Mouse (Mus musculus) layer of hippocampus, adult 9-10 months (tissue): ENCODE measurements around the gene Atp5f1.
A peak's percentile ranks its signal among the peaks of the same experiment; 100 is the strongest.
"Not testable (repeated sequence)": the region's sequence is repeated elsewhere in the genome, so short reads cannot be mapped to it uniquely, and the experiment has no call there.

Experiments used
- DNase-seq: peaks from one replicate; pipeline ENCODE4 v3.0.0; 2022; ENCODE audit warnings: low spot score

Atp5f1 gene

GRCm38 (mm10) chr3:105959999-105960398, at the start of gene Atp5f1:
TSS of gene Atp5f1 (minus strand) at chr3:105960099.
- no peak for DNase-seq

- not testable (repeated sequence) for DNase-seq
Measured at GRCm38 (mm10) chr3:106003360-106003759, 43.5 kb upstream of the Atp5f1 start.

- no peak for DNase-seq
Measured at GRCm38 (mm10) chr3:106001416-106002370, 41.8 kb upstream of the Atp5f1 start.

GRCm38 (mm10) chr3:106000707-106001375, 40.9 kb upstream of the Atp5f1 start:
- no peak for DNase-seq

GRCm38 (mm10) chr3:105994730-105995129, 34.8 kb upstream of the Atp5f1 start:
- no peak for DNase-seq

DNA sequence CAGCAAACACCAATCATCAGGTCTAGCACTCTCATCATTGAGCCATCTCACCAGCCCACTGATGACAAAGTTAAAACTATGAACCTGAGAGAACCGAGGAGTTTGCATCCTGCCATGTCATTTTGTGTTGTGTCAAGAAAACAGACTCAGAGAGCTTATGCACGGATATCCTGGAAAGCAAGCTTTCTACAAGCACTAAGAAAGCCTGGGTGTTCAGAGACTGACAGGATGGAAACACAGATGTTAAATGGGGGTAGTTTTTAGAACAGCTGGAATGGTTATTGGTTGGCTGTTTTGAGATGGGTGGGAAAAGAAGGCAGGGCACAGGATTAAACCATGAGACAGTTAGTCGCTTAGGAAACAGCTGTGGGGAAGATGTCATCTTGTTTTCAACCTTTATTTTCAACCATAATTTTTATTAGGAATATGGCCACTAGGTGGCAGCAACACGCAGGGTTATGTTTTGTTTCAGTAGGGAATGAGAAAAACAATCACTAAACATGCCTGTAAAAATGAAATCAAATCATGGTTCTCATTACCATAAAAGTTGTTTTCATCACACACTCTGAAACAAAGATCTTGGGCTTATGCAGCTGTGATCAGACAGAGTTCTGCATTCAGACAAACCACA, 31.9 kb upstream of the Atp5f1 start:
- peak; percentile 74 for DNase-seq

GRCm38 (mm10) chr3:105989611-105990010, 29.7 kb upstream of the Atp5f1 start:
- not testable (repeated sequence) for DNase-seq

GRCm38 (mm10) chr3:105974174-105974573, 14.3 kb upstream of the Atp5f1 start:
- DNase-seq = no peak

- no peak for DNase-seq
Measured at GRCm38 (mm10) chr3:105973411-105973810, 13.5 kb upstream of the Atp5f1 start, which contains the start of gene Ovgp1. TSS of gene Ovgp1 (plus strand) at chr3:105973711.

GRCm38 (mm10) chr3:105971831-105972446, 12.0 kb upstream of the Atp5f1 start:
- DNase-seq = no peak

DNA sequence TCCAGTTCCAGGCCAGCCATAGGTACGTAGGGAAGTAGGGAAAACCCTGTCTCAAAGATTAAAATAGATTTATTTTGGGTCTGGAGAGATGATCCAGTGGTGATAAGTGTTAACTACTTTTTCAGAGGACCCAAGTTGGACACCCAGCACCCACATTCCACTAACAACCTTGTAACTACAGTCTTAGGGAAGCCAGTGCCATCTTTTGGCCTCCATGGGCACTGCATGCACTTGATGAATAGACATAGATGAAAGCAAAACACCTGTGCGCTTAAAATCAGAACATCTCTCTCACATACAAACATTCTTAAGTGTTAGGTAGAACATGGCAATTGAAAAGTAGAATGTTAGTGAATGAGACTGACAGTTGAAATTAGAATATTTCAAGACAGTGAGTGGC, 801 bp upstream of the Atp5f1 start:
- no peak for DNase-seq

DNA sequence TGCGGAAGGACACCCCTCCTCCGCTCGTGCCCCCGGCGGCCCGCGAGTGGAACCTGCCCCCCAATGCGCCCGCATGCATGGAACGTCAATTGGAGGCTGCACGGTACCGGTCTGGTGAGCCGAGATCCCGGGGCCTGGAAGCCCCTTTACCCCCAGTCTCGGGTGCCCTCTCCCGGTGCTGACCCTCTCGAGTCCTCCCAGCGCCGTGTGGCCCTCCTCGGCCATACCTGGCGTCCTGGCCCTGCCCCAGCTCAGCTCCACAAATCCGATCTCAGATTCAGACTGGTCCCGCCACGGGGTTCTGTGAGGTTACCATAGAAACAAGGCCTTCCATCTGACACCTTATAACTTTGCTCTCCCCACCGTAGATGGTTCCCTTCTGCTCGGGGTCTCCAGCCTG, 314 bp downstream of the Atp5f1 start:
- no peak for DNase-seq

- DNase-seq = peak; percentile 90
Measured at GRCm38 (mm10) chr3:105958974-105959580, 822 bp downstream of the Atp5f1 start, which contains the start of gene Wdr77. TSS of gene Wdr77 (plus strand) at chr3:105959369.

DNA sequence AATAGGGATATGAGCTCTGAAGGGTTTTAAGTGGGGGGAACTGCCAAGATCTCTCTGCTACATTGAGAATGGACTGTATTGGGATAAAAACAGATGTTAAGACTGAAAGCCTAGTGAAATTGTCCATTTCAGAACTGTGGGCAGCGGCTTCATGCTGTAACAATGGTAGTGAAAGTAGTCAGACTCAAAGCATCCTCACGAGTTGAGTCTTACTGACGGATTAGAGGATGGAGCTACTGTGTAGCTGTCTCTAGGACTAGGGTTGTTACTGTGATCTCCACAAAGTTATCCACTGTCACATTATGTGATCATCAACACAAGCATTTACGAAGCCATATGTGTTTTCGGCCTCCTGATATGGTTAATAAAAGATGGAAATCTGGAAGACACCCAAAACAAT, 1.7 kb downstream of the Atp5f1 start:
- DNase-seq = no peak

GRCm38 (mm10) chr3:105957235-105957634, 2.7 kb downstream of the Atp5f1 start:
- DNase-seq = no peak

- no peak for DNase-seq
Measured at GRCm38 (mm10) chr3:105951348-105951747, 8.6 kb downstream of the Atp5f1 start.

- no peak for DNase-seq
Measured at GRCm38 (mm10) chr3:105936111-105936510, 23.8 kb downstream of the Atp5f1 start.

- DNase-seq = no peak
Measured at GRCm38 (mm10) chr3:105935033-105935432, 24.9 kb downstream of the Atp5f1 start.

DNA sequence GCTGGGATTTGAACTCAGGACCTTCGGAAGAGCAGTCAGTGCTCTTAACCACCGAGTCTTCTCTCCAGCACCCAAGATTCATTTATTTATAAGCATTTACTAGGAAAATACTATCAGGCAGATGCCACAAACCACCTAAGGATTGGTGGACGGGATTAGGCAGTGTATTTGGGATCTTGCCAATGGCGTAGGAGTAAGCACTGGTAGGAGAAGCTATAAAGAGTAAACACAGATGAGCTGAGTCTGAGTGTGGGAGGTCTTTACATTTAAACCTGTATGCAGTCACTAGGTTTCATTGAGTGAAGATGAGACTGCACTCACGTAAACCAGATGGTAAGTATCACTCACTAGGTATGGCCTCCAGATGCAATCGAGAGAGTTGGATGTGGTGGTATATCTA, 26.0 kb downstream of the Atp5f1 start:
- DNase-seq = no peak

DNA sequence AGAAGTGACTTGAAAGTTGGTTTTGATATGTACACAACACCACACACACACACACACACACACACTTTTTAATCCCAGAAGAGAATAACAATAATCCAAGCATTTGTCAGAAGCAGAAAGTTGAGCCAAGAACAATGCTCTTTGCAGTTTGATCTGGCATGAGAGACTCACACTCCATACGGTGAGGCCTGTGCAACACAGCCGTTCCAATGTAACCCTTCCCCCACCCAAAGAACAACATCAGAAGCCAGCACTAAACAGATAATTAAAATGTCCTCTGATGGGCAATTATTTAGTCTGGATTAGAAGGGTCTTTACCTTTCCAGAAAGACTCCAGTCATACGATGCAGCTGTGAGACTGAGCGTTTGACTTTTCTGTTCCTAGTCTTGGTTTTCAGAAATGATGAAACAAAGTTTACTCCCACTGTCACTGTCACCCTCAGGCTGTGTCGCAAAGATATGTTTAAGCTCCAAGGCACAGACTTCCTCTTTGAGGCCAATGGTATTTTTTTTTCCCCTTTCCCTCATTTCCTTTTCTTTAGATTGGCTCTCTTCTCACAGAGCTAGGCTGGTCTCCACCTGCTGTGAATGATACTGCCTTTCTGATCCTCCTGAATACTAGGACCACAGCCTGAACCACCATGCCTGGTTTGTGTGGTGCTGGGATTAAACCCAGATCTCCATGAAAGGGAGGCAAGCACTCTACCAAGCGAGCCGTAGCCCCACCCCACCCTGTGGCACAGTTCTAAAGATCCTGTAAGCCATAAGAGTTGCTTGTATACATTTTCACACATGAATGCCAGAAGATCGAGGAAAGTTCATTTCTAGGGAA, 27.4 kb downstream of the Atp5f1 start, which contains the start of gene I830077J02Rik:
Gene I830077J02Rik (minus strand): TSS at position 425 of the 832 bp plus-strand sequence.
- DNase-seq = no peak

GRCm38 (mm10) chr3:105931095-105931494, 28.8 kb downstream of the Atp5f1 start:
- no peak for DNase-seq
